Mouse (Mus musculus): ENCODE results near the gene Mmd2.

DNA sequence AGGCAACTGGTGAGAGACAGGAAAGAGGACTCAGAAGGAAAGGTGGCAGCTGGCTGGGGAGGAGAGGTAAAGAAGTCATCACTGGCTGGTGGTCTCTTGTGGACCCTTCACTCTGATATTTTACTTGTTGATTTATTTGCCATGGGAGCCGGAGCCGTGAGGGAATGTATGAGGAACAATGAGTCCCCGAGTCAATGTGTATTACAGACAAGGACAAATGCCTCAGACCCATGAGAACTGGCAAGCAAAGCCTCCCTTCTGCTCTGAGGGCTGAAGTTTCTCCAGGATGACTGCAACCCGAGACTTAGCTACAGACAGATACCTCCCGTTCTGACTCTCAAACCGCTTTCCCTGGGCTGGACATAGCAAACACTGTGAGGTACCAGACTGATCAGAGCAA lies 7.7 kb upstream of the Mmd2 start:
- no peak for TF ChIP-seq CEBPB (IDR thresholded peaks at IDR 0.05; ENCODE audit: insufficient read depth, poor library complexity, severe bottlenecking)
- TF ChIP-seq POLR2A (IDR thresholded peaks at IDR 0.05; ENCODE audit: insufficient read length, low read depth): no peak
- no peak for TF ChIP-seq E2F4 (IDR thresholded peaks at IDR 0.05; ENCODE audit: insufficient read depth)
- no peak for TF ChIP-seq MAX (IDR thresholded peaks at IDR 0.05; ENCODE audit: low read depth)
